Mouse (Mus musculus): ENCODE results near the gene Csk. TPM values are rescaled to one million over a fixed set of nuclear protein-coding genes. Genes with fewer than 3 reads are reported as not detected.

The Csk gene
- total RNA-seq, 2 experiments from 2014 or later, result 34.7 to 37.5 TPM

DNA sequence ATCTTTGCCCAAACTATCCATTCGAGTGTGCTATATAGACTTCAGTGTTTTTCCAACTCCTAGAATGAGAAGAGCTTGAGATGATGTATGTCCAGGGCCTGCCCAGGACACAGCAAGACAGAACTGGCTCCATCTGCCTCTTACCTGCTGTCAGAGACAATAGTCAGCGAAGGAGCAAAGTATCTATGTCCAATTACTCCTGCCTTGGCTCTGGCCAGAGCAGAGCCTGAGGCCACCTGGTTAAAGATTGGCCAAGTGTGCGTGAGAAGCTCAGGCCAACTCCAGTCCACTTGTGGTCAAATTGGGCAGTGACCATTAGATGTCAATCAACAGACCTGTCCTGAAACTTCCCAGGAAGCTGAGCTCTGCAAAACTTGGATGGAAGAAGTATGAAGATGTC lies 16.1 kb upstream of the Csk start:
- no peak for TF ChIP-seq CTCF (conservative IDR thresholded peaks at IDR 0.05)
- Histone ChIP-seq H3K27ac (no peak overlapping the region), H3K4me3 (no peak overlapping the region)

DNA sequence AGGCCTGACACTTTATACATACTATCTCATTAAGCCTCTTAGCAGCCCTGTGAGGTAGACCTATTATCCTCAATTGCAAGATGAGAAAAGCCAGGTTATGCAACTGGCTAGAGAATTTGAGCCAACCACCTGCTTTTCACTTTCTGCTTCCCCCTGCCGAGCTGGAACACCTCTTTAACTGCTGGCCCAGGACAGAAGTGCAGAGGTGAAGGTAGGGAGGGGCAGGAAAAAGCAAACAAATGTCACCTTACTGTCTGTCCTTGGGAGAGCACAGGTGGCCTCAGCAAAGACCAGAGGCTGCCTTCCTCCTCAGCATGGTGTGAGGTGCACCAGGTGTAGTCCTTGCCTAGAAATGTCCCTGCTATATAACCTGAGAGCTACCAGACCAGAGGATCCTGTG lies 14.8 kb upstream of the Csk start:
- no peak for DNase-seq (ENCODE audit: low spot score in 2 of 2)
- Histone ChIP-seq H3K4me3 (no peak overlapping the region), H3K27ac (no peak overlapping the region)
- no peak for TF ChIP-seq CTCF (conservative IDR thresholded peaks at IDR 0.05)

More for the DNA sequence above, 16.1 kb upstream of the Csk start:
- DNase-seq (ENCODE audit: low spot score in 2 of 2), result no peak

DNA sequence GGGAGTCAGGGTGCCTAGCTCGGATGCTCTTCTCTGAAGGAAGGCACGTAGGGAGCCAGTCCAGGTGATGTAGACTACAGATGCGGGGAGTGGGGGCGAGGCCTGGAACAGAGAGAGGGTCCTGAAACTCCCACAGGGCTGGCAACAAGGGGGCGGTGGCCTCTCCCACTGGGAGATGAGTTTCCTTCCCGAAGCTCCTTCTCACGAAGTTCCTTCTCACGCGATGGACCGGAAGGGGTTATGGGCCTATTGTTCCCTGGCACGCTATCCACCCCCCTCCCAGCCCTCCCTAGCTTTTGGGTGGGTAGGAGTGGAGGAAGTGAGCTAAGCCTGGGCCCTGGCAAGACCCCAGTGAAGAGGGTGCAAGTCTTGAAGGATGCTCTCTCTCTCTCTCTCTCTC lies 14.4 kb upstream of the Csk start:
- Histone ChIP-seq H3K27ac (no peak overlapping the region), H3K4me3 (no peak overlapping the region)
- no peak for TF ChIP-seq CTCF (conservative IDR thresholded peaks at IDR 0.05)
- DNase-seq (ENCODE audit: low spot score in 2 of 2), result no peak

DNA sequence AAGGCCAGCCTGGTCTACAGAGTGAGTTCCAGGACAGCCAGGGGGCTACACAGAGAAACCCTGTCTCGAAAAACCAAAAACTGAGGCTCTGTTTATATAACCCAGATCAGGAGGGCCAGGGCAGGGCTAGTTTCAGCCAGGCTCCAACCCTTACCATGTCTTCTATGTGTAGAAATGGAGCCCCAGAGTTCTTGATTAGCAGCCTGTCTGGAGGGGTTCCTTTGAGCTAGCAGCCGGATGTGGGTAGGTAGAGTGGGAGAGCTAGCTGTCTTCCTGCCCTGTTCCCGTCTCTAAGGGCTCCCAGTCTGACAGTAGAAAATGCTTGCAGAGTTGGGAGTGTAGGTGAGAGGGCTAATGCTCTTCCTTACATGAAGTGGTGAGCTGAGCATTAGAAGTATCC lies 13.7 kb upstream of the Csk start:
- H3K4me3 ChIP-seq, result no peak overlapping the region
- DNase-seq (ENCODE audit: low spot score in 2 of 2), result no peak
- TF ChIP-seq CTCF (conservative IDR thresholded peaks at IDR 0.05), result no peak

DNA sequence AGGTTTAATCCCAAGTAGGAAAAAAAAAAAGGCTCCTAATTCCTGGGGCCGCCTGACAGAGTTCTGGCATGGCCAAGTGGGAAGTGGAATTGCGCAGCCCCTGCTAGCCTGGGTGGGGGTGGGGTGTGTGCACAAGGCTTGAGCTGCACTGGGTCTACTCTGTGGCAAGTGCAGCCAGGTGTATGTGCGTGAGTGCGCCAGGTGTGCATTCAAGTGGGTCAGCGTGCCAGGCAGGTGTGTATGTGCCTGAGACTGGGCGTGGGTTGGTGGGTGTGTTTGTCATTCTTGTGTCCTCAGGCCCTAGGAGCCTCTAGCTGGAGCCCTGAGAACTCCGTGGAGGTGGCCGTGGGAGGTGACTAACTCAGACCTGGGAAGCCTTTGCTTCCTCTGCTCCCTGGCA lies 13.1 kb upstream of the Csk start:
- DNase-seq (ENCODE audit: low spot score in 2 of 2), result no peak
- no peak overlapping the region for H3K27ac ChIP-seq
- no peak overlapping the region for H3K4me3 ChIP-seq
- no peak for TF ChIP-seq CTCF (conservative IDR thresholded peaks at IDR 0.05)

More for the DNA sequence above, 13.7 kb upstream of the Csk start:
- H3K27ac ChIP-seq, result no peak overlapping the region

DNA sequence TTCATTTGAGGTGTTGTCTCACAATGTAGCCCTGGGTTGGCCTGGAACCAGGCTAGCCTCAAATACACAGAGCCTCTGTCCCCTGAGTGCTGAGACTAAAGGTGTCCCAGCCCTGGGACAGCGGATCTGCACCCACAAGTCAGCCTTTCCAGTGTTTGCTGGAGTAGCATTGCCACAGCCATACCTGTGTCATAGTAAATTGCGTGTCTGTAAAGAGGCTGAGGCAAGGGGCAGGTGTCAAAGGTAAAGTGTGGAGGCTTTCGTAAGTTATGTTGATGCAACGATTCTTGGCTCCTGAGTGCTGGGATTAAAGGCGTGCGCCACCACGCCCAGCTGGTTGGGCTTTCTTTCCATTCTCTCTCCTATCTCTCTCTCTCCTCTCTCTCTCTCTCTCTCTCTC lies 11.2 kb upstream of the Csk start:
- no peak for TF ChIP-seq CTCF (conservative IDR thresholded peaks at IDR 0.05)

DNA sequence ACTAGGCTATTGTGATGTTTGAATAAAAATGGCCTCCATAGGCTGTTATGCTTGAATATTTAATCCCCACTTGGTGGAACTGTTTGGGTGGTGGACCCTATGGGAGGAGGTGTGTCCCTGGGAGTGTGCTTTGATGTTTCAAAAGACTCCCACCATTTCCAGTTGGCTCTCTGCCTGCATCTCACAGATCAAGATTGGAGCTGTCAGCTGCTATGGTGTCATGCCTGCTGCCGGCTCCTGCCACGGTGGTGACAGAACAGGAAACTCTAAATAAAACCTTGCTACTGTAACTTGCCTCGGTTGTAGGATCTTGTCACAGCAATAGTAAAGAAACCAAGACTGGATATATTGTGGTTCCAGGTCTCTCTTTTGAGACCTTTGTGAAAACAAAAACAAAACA lies 8.1 kb upstream of the Csk start:
- Histone ChIP-seq H3K27ac (no peak overlapping the region), H3K4me3 (no peak overlapping the region)
- no peak for TF ChIP-seq CTCF (conservative IDR thresholded peaks at IDR 0.05)
- no peak for DNase-seq (ENCODE audit: low spot score in 2 of 2)

More for the DNA sequence above, 11.2 kb upstream of the Csk start:
- H3K4me3 ChIP-seq, result no peak overlapping the region
- no peak overlapping the region for H3K27ac ChIP-seq
- no peak for DNase-seq (ENCODE audit: low spot score in 2 of 2)

DNA sequence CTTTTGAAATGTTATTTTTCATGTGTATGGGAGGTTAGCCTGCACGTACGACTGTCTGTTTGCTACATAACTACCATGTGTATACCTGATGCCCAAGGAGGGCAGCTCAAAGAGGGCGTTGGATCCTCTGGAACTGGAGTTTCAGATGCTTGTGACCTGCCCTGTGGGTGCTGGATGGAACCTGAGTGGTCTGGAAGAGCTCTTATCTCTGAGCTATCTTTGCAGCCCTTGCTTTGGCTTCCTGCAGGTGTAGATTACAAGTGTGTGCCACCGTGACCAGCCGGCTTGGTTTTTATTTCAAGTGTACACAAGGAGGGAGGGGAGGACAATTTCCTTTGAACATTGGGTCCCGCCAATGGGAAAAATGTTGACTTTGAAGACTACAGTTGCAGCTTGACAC lies 7.1 kb upstream of the Csk start:
- DNase-seq (ENCODE audit: low spot score in 2 of 2), result no peak
- no peak for TF ChIP-seq CTCF (conservative IDR thresholded peaks at IDR 0.05)
- no peak overlapping the region for H3K27ac ChIP-seq

DNA sequence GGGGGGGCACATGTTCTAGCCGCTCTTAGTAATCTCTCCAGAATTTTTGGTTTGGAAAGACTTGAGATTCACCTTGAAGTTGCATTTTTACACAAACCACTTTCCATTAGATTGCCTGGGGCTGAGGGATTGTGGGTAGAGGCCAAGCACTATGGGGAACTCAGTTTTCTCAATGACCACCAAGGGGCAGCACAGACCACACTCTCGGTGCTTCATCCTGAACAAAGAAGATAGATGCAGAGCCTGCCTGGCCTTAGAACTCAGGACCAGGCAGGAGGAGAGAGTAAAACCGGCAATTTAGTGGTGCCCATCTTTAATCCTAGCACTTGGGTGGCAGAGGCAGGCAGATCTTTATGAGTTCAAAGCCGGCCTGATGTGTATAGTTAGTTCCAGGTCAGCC lies 6.3 kb upstream of the Csk start:
- DNase-seq (ENCODE audit: low spot score in 2 of 2), result peak; percentile 83 to 84
- TF ChIP-seq CTCF (conservative IDR thresholded peaks at IDR 0.05), result peak; percentile 92
- Histone ChIP-seq H3K4me3 (no peak overlapping the region), H3K27ac (no peak overlapping the region)

More for the DNA sequence above, 7.1 kb upstream of the Csk start:
- H3K4me3 ChIP-seq, result no peak overlapping the region

DNA sequence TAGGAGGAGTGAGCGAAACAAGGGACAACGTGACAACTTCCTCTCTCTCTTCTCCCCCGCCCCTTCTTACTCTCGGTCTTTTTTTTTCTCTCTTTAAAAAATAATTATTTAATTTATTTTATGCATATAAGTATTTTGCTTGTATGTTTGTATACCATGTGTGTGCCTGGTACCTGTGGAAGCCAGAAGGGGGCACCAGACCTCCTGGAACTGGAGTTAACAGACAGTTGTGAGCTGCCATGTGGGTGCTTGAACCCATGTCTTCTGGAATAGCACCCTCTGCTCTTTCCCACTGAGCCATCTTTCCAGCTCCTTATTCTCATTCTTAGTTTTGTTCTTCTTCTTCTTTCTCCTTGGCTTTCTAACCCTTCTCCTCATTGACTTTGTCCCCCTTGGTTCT lies 5.5 kb upstream of the Csk start:
- DNase-seq (ENCODE audit: low spot score in 2 of 2), result no peak
- TF ChIP-seq CTCF (conservative IDR thresholded peaks at IDR 0.05), result peak; percentile 43
- Histone ChIP-seq H3K27ac (no peak overlapping the region), H3K4me3 (no peak overlapping the region)

DNA sequence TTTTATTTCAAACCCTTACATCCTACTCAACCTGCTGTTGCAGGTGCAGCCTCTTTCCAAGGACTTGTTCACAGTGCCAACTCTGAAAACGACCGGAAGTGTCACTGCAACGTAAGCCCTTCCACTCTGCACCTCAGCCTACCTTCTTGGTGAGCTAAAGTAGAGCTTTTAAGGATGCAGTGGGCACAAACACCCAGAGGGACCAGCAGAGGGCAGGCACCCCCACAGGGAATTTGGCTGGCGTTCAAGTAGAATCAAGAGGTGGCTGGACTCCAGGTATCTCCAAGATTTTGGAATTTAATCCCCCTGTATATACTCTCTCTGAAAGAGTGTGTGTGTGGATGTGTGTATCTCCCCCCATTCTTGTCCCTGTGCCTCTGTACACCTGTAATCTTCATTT lies 4.4 kb upstream of the Csk start:
- peak; percentile 28; the same call in 1 of the 2 replicates for TF ChIP-seq CTCF (conservative IDR thresholded peaks at IDR 0.05)
- H3K27ac ChIP-seq, result no peak overlapping the region

DNA sequence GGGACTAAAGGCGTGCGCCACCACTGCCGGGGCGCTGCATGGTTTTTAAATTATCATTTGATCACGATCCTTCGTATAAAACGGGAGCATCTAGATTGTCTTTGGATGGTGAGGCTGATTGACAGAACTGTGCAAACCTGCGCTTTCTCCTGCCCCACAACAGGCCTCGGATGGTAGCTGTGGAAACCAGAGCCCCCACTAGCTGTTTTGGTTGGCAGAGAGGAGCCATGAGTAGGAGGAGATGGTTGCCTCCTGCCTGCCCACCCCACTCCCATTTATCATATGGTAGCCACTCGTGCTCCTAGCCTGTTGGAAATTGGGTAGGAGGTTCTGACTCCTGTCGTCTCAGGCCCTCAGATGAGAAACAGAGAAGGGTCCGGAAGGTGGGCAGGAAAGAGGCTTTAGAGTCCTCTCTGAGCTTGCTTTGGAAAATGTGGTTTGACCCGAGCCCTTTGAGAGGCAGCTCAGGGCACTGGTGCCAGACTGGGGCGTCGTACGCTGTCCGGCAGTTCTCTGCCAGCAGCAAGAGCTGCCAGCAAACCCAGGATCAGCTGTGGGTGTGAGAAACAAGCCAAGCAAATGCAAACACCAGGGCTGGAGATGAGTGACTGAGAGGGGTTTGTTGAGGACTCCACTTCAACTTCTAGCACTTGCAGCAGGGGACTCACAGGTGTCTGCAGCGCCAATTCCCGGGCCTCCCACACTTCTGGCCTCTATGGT lies 3.4 kb upstream of the Csk start:
- TF ChIP-seq CTCF (conservative IDR thresholded peaks at IDR 0.05), result no peak
- Histone ChIP-seq H3K4me3 (no peak overlapping the region), H3K27ac (peak overlapping the region; percentile 46)
- DNase-seq (ENCODE audit: low spot score in 2 of 2), result peak in 1 of 2 experiments; percentile 75

More for the DNA sequence above, 4.4 kb upstream of the Csk start:
- DNase-seq (ENCODE audit: low spot score in 2 of 2), result no peak
- H3K4me3 ChIP-seq, result no peak overlapping the region

DNA sequence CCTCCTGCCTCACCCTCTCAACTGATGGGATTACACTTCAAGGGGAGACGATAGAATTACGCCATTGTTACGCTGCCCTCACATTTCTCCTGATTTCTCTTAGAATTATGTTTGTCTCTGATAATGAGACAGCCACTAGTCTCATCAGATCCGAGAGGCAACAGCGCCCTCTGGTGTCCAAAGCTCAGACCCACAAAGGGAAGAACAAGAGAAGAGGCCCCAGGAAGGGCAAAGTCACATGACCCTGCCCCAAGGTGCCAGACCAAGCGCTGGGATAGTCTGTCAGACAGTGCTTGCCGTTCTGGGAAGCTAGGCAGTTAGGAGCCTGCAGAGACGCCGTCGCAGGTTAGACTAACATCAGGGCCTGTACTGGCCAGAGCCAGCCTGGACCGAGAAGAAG lies 2.3 kb upstream of the Csk start:
- peak; percentile 92 to 98 for DNase-seq (ENCODE audit: low spot score in 2 of 2)
- Histone ChIP-seq H3K27ac (peak overlapping the region; percentile 46), H3K4me3 (no peak overlapping the region)
- peak; percentile 97 for TF ChIP-seq CTCF (conservative IDR thresholded peaks at IDR 0.05)

DNA sequence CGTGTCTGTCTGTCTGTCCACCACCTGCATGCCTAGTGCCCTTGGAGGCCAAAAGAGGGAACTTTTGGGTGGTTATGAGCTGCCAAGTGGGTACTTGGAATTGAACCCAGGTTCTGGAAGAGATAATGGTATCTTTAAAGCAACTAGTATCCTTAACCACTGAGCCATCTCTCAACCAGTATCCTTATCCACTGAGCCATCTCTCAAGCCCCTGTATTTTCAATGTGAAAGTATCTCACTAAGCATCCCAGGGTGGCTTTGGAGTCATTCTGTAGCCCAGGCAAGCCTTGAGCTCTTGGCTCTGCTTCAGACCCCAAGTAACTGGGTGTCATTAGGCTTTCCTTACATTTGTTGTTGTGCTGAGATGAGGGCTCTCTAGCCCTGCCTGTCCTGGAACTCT lies 1.5 kb upstream of the Csk start:
- no peak for TF ChIP-seq CTCF (conservative IDR thresholded peaks at IDR 0.05)
- no peak overlapping the region for H3K27ac ChIP-seq
- DNase-seq (ENCODE audit: low spot score in 2 of 2), result no peak
- no peak overlapping the region for H3K4me3 ChIP-seq
